Mouse (Mus musculus) urinary bladder, postnatal 14 days (tissue): Measurements from ENCODE around the gene Atg4b.
"Not testable (repeated sequence)": the region's sequence is repeated elsewhere in the genome, so short reads cannot be mapped to it uniquely, and the experiment has no call there.

Source experiments
- DNase-seq: peaks from one replicate; pipeline ENCODE4 v3.0.0; 2021; ENCODE audit warnings: low spot score

The Atg4b gene

GRCm38 (mm10) chr1:93755618-93756017 lies 4.3 kb downstream of the Atg4b start:
- DNase-seq: no peak

- no peak for DNase-seq
Measured at GRCm38 (mm10) chr1:93756154-93756553, 4.9 kb downstream of the Atg4b start.

- no peak for DNase-seq
Measured at GRCm38 (mm10) chr1:93760076-93760475, 8.8 kb downstream of the Atg4b start.

GRCm38 (mm10) chr1:93763531-93763930 lies 12.2 kb downstream of the Atg4b start:
- not testable (repeated sequence) for DNase-seq

- no peak for DNase-seq
Measured at GRCm38 (mm10) chr1:93764871-93765591, 13.7 kb downstream of the Atg4b start.

GRCm38 (mm10) chr1:93767600-93767999 lies 16.3 kb downstream of the Atg4b start:
- DNase-seq: no peak

- no peak for DNase-seq
Measured at GRCm38 (mm10) chr1:93769901-93770300, 18.6 kb downstream of the Atg4b start.

GRCm38 (mm10) chr1:93776686-93777085 lies 25.4 kb downstream of the Atg4b start:
- no peak for DNase-seq

GRCm38 (mm10) chr1:93786912-93787311 lies 35.6 kb downstream of the Atg4b start:
- DNase-seq: no peak

GRCm38 (mm10) chr1:93794526-93794925 lies 43.2 kb downstream of the Atg4b start:
- no peak for DNase-seq

GRCm38 (mm10) chr1:93795886-93796285 lies 44.6 kb downstream of the Atg4b start:
- no peak for DNase-seq

GRCm38 (mm10) chr1:93800670-93801503 lies 49.6 kb downstream of the Atg4b start:
- no peak for DNase-seq

GRCm38 (mm10) chr1:93801741-93802238 lies 50.5 kb downstream of the Atg4b start, which contains the start of gene Dtymk:
Gene Dtymk (minus strand): TSS chr1:93801934.
- peak; percentile 93 for DNase-seq

GRCm38 (mm10) chr1:93802771-93803170 lies 51.5 kb downstream of the Atg4b start:
- DNase-seq: no peak

GRCm38 (mm10) chr1:93803556-93804507 lies 52.5 kb downstream of the Atg4b start, which contains the start of gene Ing5:
Gene Ing5 (plus strand): TSS chr1:93803965.
- DNase-seq: peak; percentile 100

GRCm38 (mm10) chr1:93804818-93805217 lies 53.5 kb downstream of the Atg4b start:
- no peak for DNase-seq

GRCm38 (mm10) chr1:93805221-93805951 lies 54.1 kb downstream of the Atg4b start:
- no peak for DNase-seq

GRCm38 (mm10) chr1:93808871-93809270 lies 57.6 kb downstream of the Atg4b start:
- DNase-seq: no peak

GRCm38 (mm10) chr1:93810011-93810410 lies 58.7 kb downstream of the Atg4b start:
- DNase-seq: no peak

- DNase-seq: no peak
Measured at GRCm38 (mm10) chr1:93811495-93812039, 60.3 kb downstream of the Atg4b start.
